Mouse (Mus musculus) liver, embryonic 16.5 days (tissue): ENCODE results near the gene Gli2. TPM values are rescaled to one million over a fixed set of nuclear protein-coding genes. Genes with fewer than 3 reads are reported as not detected.

Source experiments
- ATAC-seq: fragments of 200-750 bp; cut with Nextera tagmentation; 2 replicates; pipeline ENCODE4 v1.8.0; 2017; ENCODE audit warnings: low read depth, mild to moderate bottlenecking, moderate number of reproducible peaks, moderate library complexity
- H3K27ac ChIP-seq: fragments of 300-500 bp; sonication (generic); 2 replicates; pipeline ENCODE4 v1.5.1; 2014; ENCODE audit warnings: mild to moderate bottlenecking, low read length
- H3K27me3 ChIP-seq: fragments of 300-500 bp; sonication (generic); 2 replicates; pipeline ENCODE4 v1.6.1; 2014; ENCODE audit warnings: low read depth, low read length, mixed read lengths; ENCODE audit not compliant: control insufficient read depth, insufficient read depth
- H3K36me3 ChIP-seq: fragments of 300-500 bp; sonication (generic); 2 replicates; pipeline ENCODE4 v1.6.1; 2014; ENCODE audit warnings: mild to moderate bottlenecking; ENCODE audit not compliant: control insufficient read depth, insufficient read depth
- H3K4me1 ChIP-seq: fragments of 300-500 bp; sonication (generic); 2 replicates; pipeline ENCODE4 v1.6.1; 2014; ENCODE audit warnings: low read depth, low read length, mixed read lengths; ENCODE audit not compliant: control insufficient read depth
- H3K4me2 ChIP-seq: fragments of 300-500 bp; sonication (generic); 2 replicates; pipeline ENCODE4 v1.6.1; 2014; ENCODE audit warnings: low read depth, low read length, mixed read lengths
- H3K4me3 ChIP-seq: fragments of 300-500 bp; sonication (generic); 2 replicates; pipeline ENCODE4 v1.5.1; 2014; ENCODE audit warnings: low read depth, mild to moderate bottlenecking, low read length
- H3K9ac ChIP-seq: fragments of 300-500 bp; sonication (generic); 2 replicates; pipeline ENCODE4 v1.6.1; 2014; ENCODE audit warnings: low read depth, low read length
- H3K9me3 ChIP-seq: fragments of 300-500 bp; sonication (generic); replicated peaks from 2 replicates; pipeline ENCODE4 v1.6.1; 2016; ENCODE audit warnings: low read length; ENCODE audit not compliant: control insufficient read depth
- WGBS: fragments of 180-500 bp; shearing (Covaris S2); extraction: QIAGEN DNeasy Blood & Tissue Kit; methylation state at CpG from one replicate; pipeline ENCODE4 v1.1.7; 2014; ENCODE audit not compliant: insufficient replicate concordance; 5-methylcytosine and 5-hydroxymethylcytosine counted together
- polyA plus RNA-seq: library from polyadenylated mRNA; unstranded; fragments of >200 nt; fragmentation: Nextera tagmentation; extraction: Ambion mirVana; gene quantifications from 2 replicates; pipeline ENCODE4 v1.2.1, GENCODE M21; 2015

Gene Gli2
- polyA plus RNA-seq, 1 experiment from 2014 or later, result 0.54 TPM

- Histone ChIP-seq H3K27ac (no peak overlapping the region), H3K4me3 (no peak overlapping the region), H3K36me3 (no peaks in the 10 kb centered on the region), H3K9ac (no peak overlapping the region), H3K4me2 (no peak overlapping the region), H3K9me3 (no peaks in the 10 kb centered on the region), H3K4me1 (no peaks in the 10 kb centered on the region), H3K27me3 (peaks cover 8% of the 10 kb centered on the region; the same call in 1 of the 2 replicates)
- 76% methylated on average over 7 of the region's 7 CpGs for WGBS
- no peak for ATAC-seq
Observed at GRCm38 (mm10) chr1:119077933-119078332, 24.5 kb upstream of the Gli2 start.

GRCm38 (mm10) chr1:119076333-119076732, 22.9 kb upstream of the Gli2 start:
- Histone ChIP-seq H3K4me1 (no peaks in the 10 kb centered on the region), H3K9ac (no peak overlapping the region), H3K36me3 (no peaks in the 10 kb centered on the region), H3K4me3 (no peak overlapping the region), H3K27me3 (peaks cover 8% of the 10 kb centered on the region; the same call in 1 of the 2 replicates), H3K27ac (no peak overlapping the region), H3K9me3 (no peaks in the 10 kb centered on the region), H3K4me2 (no peak overlapping the region)
- ATAC-seq, result no peak
- 57% methylated on average over 4 of the region's 4 CpGs for WGBS

GRCm38 (mm10) chr1:119075916-119076315, 22.5 kb upstream of the Gli2 start:
- Histone ChIP-seq H3K36me3 (no peaks in the 10 kb centered on the region), H3K9me3 (no peaks in the 10 kb centered on the region), H3K4me1 (no peaks in the 10 kb centered on the region), H3K4me2 (no peak overlapping the region), H3K9ac (no peak overlapping the region), H3K4me3 (no peak overlapping the region), H3K27me3 (peaks cover 8% of the 10 kb centered on the region; the same call in 1 of the 2 replicates), H3K27ac (no peak overlapping the region)
- 44% methylated on average over 3 of the region's 3 CpGs for whole genome bisulfite sequencing
- ATAC-seq, result no peak

- Histone ChIP-seq H3K27ac (no peak overlapping the region), H3K36me3 (no peaks in the 10 kb centered on the region), H3K4me3 (no peak overlapping the region), H3K4me2 (no peak overlapping the region), H3K9me3 (no peaks in the 10 kb centered on the region), H3K9ac (no peak overlapping the region), H3K4me1 (no peaks in the 10 kb centered on the region), H3K27me3 (peaks cover 8% of the 10 kb centered on the region; the same call in 1 of the 2 replicates)
- WGBS, result 29% methylated on average over 7 of the region's 7 CpGs
- no peak for ATAC-seq
Observed at GRCm38 (mm10) chr1:119075500-119075899, 22.1 kb upstream of the Gli2 start.

- no peaks in the 10 kb centered on the region for H3K4me1 ChIP-seq
- WGBS, result 41% methylated on average over 6 of the region's 6 CpGs
Observed at GRCm38 (mm10) chr1:119074910-119075309, 21.5 kb upstream of the Gli2 start.

GRCm38 (mm10) chr1:119073876-119074275, 20.5 kb upstream of the Gli2 start:
- H3K9me3 ChIP-seq, result no peaks in the 10 kb centered on the region
- no peak overlapping the region for H3K4me3 ChIP-seq
- H3K27ac ChIP-seq, result no peak overlapping the region
- no peak for ATAC-seq
- no peaks in the 10 kb centered on the region for H3K4me1 ChIP-seq
- H3K9ac ChIP-seq, result no peak overlapping the region
- 64% methylated on average over 7 of the region's 7 CpGs for WGBS
- no peak overlapping the region for H3K4me2 ChIP-seq
- peaks cover 8% of the 10 kb centered on the region; the same call in 1 of the 2 replicates for H3K27me3 ChIP-seq
- H3K36me3 ChIP-seq, result no peaks in the 10 kb centered on the region

More at GRCm38 (mm10) chr1:119074910-119075309, 21.5 kb upstream of the Gli2 start:
- Histone ChIP-seq H3K9me3 (no peaks in the 10 kb centered on the region), H3K27me3 (peaks cover 8% of the 10 kb centered on the region; the same call in 1 of the 2 replicates), H3K27ac (no peak overlapping the region), H3K36me3 (no peaks in the 10 kb centered on the region), H3K4me3 (no peak overlapping the region), H3K9ac (no peak overlapping the region), H3K4me2 (no peak overlapping the region)
- ATAC-seq, result no peak

GRCm38 (mm10) chr1:119064892-119065671, 11.7 kb upstream of the Gli2 start:
- Histone ChIP-seq H3K4me2 (no peak overlapping the region), H3K36me3 (no peaks in the 10 kb centered on the region), H3K9me3 (no peaks in the 10 kb centered on the region), H3K27me3 (no peaks in the 10 kb centered on the region), H3K9ac (no peak overlapping the region), H3K27ac (no peak overlapping the region), H3K4me3 (no peak overlapping the region), H3K4me1 (no peaks in the 10 kb centered on the region)
- WGBS, result 60% methylated on average over 20 of the region's 20 CpGs
- no peak for ATAC-seq

- WGBS, result 53% methylated on average over 8 of the region's 8 CpGs
- Histone ChIP-seq H3K9ac (no peak overlapping the region), H3K4me1 (no peaks in the 10 kb centered on the region), H3K9me3 (no peaks in the 10 kb centered on the region), H3K27ac (no peak overlapping the region), H3K27me3 (peaks cover 37% of the 10 kb centered on the region), H3K4me3 (no peak overlapping the region), H3K36me3 (no peaks in the 10 kb centered on the region), H3K4me2 (no peak overlapping the region)
- no peak for ATAC-seq
Observed at GRCm38 (mm10) chr1:119056491-119056890, 3.1 kb upstream of the Gli2 start.

GRCm38 (mm10) chr1:119055801-119056200, 2.4 kb upstream of the Gli2 start:
- no peak for ATAC-seq
- Histone ChIP-seq H3K4me3 (no peak overlapping the region), H3K9me3 (no peaks in the 10 kb centered on the region), H3K36me3 (no peaks in the 10 kb centered on the region), H3K4me1 (no peaks in the 10 kb centered on the region), H3K27me3 (peaks cover 44% of the 10 kb centered on the region), H3K27ac (no peak overlapping the region), H3K4me2 (no peak overlapping the region), H3K9ac (no peak overlapping the region)
- 60% methylated on average over 4 of the region's 4 CpGs for WGBS
